Mouse (Mus musculus) hindbrain, postnatal 0 days (tissue): ENCODE results near the gene Hoxd11. TPM values are rescaled to one million over a fixed set of nuclear protein-coding genes. Genes with fewer than 3 reads are reported as not detected.

Source experiments
- ATAC-seq: fragments of 200-750 bp; cut with Nextera tagmentation; 2 replicates; pipeline ENCODE4 v1.8.0; 2017; ENCODE audit warnings: mild to moderate bottlenecking, moderate TSS enrichment, moderate library complexity
- DNase-seq: peaks from one replicate; pipeline ENCODE4 v3.0.0-alpha.2; 2015; ENCODE audit warnings: low spot score
- H3K27ac ChIP-seq: fragments of 300-500 bp; sonication (generic); 2 replicates; pipeline ENCODE4 v1.5.1; 2014; ENCODE audit warnings: mild to moderate bottlenecking
- H3K27me3 ChIP-seq: fragments of 300-500 bp; sonication (generic); 2 replicates; pipeline ENCODE4 v1.6.1; 2014; ENCODE audit warnings: low read length, mixed read lengths; ENCODE audit not compliant: insufficient read depth
- H3K36me3 ChIP-seq: fragments of 300-500 bp; sonication (generic); 2 replicates; pipeline ENCODE4 v1.6.1; 2014; ENCODE audit warnings: low read length, mixed read lengths; ENCODE audit not compliant: insufficient read depth
- H3K4me1 ChIP-seq: fragments of 300-500 bp; sonication (generic); 2 replicates; pipeline ENCODE4 v1.6.1; 2014; ENCODE audit warnings: antibody characterized with exemption, low read length, mixed read lengths; ENCODE audit not compliant: insufficient read depth
- H3K4me2 ChIP-seq: fragments of 300-500 bp; sonication (generic); 2 replicates; pipeline ENCODE4 v1.6.1; 2014; ENCODE audit warnings: low read depth, mild to moderate bottlenecking, low read length, moderate library complexity, mixed read lengths
- H3K4me3 ChIP-seq: fragments of 300-500 bp; sonication (generic); 2 replicates; pipeline ENCODE4 v1.5.1; 2014; ENCODE audit warnings: low read length
- H3K9ac ChIP-seq: fragments of 300-500 bp; sonication (generic); replicated peaks from 2 replicates; pipeline ENCODE4 v1.6.1; 2014; ENCODE audit warnings: mild to moderate bottlenecking, low read length, moderate library complexity, mixed read lengths
- H3K9me3 ChIP-seq: fragments of 300-500 bp; sonication (generic); 2 replicates; pipeline ENCODE4 v1.6.1; 2016; ENCODE audit warnings: low read length, mixed read lengths
- CTCF ChIP-seq: IDR thresholded peaks from 2 replicates; pipeline ENCODE4 v1.5.1; 2016; ENCODE audit warnings: antibody characterized with exemption, control low read depth, low read depth
- WGBS: fragments of 180-500 bp; shearing (Covaris S2); extraction: QIAGEN DNeasy Blood & Tissue Kit; methylation state at CpG from one replicate; pipeline ENCODE4 v1.1.7; 2014; 5-methylcytosine and 5-hydroxymethylcytosine counted together
- polyA plus RNA-seq: library from polyadenylated mRNA; unstranded; fragments of >200 nt; fragmentation: Nextera tagmentation; extraction: Ambion mirVana; gene quantifications from 2 replicates; pipeline ENCODE4 v1.2.1, GENCODE M21; 2015
- total RNA-seq: library from RNA; depleted of rRNA; stranded (reverse); fragments of >200 nt; gene quantifications from 2 replicates; pipeline ENCODE4 v1.2.3, GENCODE M21; 2014

Hoxd11 gene
- total and polyA plus RNA-seq, 2 experiments from 2014 or later: not detected

DNA sequence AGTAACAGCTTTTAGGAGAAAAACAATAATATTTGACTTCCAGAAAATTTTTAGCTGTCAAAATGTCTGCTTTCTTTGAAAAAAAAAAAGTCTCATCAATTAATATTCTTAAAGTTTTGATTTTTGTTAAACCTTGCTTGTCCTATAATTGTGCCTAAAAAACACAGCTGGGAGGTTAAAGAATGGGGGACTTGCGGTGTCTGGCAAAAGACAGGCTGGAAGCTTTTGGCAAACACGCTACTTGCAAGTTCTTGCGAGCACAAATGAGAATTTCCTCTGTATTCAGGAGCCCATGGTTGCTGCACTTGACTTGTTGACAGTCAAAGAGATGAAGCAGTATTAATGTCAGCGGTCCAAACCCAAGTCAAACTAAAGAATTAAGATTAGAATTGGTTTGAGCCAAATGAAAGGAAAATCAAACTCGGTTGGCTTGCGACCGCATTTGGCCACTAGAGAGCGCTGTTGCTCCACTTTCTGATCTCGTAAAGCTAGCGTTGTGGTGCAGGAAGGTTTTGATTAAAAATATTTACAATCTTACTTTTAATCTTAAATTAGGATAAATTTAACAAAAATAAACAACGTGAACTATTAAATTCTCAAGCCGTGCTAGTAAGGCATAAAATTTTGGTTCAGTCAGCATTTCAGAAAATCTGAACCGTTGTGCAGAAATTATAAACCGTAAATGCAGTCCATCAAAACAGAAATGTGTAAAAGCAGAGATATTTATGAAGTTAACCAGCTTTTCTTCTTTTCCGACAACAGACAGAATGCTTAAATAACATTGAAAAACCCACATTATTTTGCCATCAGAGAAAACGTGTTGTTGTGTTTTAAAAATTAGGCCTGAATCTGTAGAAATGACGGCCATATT is 22.8 kb downstream of the Hoxd11 start:
- ATAC-seq: no peak
- 11% methylated on average over 17 of the region's 17 CpGs for WGBS
- Histone ChIP-seq H3K27ac (no peak overlapping the region), H3K4me2 (no peak overlapping the region), H3K9me3 (no peaks in the 10 kb centered on the region), H3K4me3 (no peak overlapping the region), H3K9ac (no peak overlapping the region), H3K4me1 (no peaks in the 10 kb centered on the region), H3K36me3 (no peaks in the 10 kb centered on the region), H3K27me3 (peaks cover 89% of the 10 kb centered on the region)
- DNase-seq: peak; percentile 91
- TF ChIP-seq CTCF: peak; percentile 90

GRCm38 (mm10) chr2:74702820-74703219 is 23.5 kb downstream of the Hoxd11 start:
- H3K27me3 ChIP-seq: peaks cover 90% of the 10 kb centered on the region
- no peaks in the 10 kb centered on the region for H3K9me3 ChIP-seq
- no peak overlapping the region for H3K27ac ChIP-seq
- DNase-seq (no peak), ATAC-seq (no peak)
- TF ChIP-seq CTCF: no peak
- WGBS: 17% methylated on average over 6 of the region's 6 CpGs
- no peak overlapping the region for H3K4me3 ChIP-seq
- H3K4me1 ChIP-seq: no peaks in the 10 kb centered on the region
- H3K9ac ChIP-seq: no peak overlapping the region
- H3K4me2 ChIP-seq: no peak overlapping the region
- no peaks in the 10 kb centered on the region for H3K36me3 ChIP-seq

DNA sequence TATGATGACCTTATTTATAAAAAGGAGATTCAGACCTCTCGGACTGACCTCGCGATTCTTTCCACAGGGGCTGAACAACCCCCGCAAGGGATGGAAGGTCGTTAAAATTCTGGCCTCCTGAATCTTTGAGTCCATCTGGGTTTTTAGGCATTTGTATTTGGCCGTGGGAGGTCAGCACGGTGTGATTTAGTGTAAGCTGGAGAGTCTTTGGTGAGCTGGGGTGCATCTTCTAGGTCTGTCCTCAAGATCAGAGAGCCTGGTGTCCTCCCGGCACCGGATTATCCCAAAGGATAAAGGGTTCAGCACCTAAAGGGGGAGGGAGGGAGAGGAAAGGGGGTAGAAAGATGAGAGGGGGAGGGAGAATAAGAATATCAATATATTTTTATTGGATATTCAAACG is 24.0 kb downstream of the Hoxd11 start:
- no peak for ATAC-seq
- no peak overlapping the region for H3K4me3 ChIP-seq
- no peak overlapping the region for H3K4me2 ChIP-seq
- H3K4me1 ChIP-seq: no peaks in the 10 kb centered on the region
- no peaks in the 10 kb centered on the region for H3K36me3 ChIP-seq
- H3K27me3 ChIP-seq: peaks cover 89% of the 10 kb centered on the region
- WGBS: 6% methylated on average over 10 of the region's 10 CpGs
- no peak overlapping the region for H3K9ac ChIP-seq
- no peak overlapping the region for H3K27ac ChIP-seq
- no peak for DNase-seq
- H3K9me3 ChIP-seq: no peaks in the 10 kb centered on the region
- TF ChIP-seq CTCF: no peak

GRCm38 (mm10) chr2:74703720-74704392 is 24.5 kb downstream of the Hoxd11 start:
- Histone ChIP-seq H3K36me3 (no peaks in the 10 kb centered on the region), H3K27ac (no peak overlapping the region), H3K27me3 (peaks cover 92% of the 10 kb centered on the region), H3K4me2 (no peak overlapping the region), H3K9me3 (no peaks in the 10 kb centered on the region), H3K4me3 (no peak overlapping the region), H3K4me1 (no peaks in the 10 kb centered on the region), H3K9ac (no peak overlapping the region)
- ATAC-seq: no peak
- WGBS: 2% methylated on average over 26 of the region's 26 CpGs
- no peak for DNase-seq
- no peak for TF ChIP-seq CTCF

GRCm38 (mm10) chr2:74704393-74704998 is 25.1 kb downstream of the Hoxd11 start, which contains the start of gene Hoxd8:
Gene Hoxd8 (plus strand): TSS chr2:74704615.
- H3K27me3 ChIP-seq: peaks cover 92% of the 10 kb centered on the region
- TF ChIP-seq CTCF: no peak
- H3K36me3 ChIP-seq: no peaks in the 10 kb centered on the region
- no peak within 1 kb of the TSS for H3K9ac ChIP-seq
- WGBS: 2% methylated on average over 32 of the region's 52 CpGs
- no peaks in the 10 kb centered on the region for H3K9me3 ChIP-seq
- ATAC-seq: no peak; the same call in 1 of the 2 replicates
- H3K4me3 ChIP-seq: peak within 1 kb of the TSS; percentile 26
- no peak for DNase-seq
- peak within 1 kb of the TSS; percentile 48 for H3K4me2 ChIP-seq
- no peaks in the 10 kb centered on the region for H3K4me1 ChIP-seq
- H3K27ac ChIP-seq: no peak within 1 kb of the TSS

DNA sequence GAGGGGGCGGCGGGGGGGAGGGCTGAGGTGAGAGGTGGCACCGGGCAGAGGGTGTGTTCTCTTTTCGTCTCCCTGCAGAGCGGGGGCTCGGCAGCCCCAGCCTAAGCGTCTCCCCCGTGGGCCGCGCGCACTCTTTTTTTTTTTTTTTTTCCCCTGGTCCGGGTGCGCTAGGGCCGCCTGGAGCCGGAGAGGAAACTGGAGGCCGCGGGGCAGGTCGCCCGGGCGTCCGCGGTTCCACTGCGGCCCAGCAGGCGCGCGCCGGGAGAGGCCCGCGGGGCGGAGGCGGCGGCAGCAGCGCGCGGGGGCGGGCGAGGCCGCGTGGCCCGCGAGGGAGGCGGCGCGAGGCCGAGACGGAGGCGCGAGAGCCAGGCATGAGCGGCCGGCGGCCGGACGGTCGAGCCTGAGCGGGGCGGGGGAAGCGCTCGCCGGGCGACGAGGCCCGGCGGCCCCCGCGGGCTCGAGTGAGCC is 25.7 kb downstream of the Hoxd11 start:
- DNase-seq: no peak
- ATAC-seq: peak; percentile 28; the same call in 1 of the 2 replicates
- Histone ChIP-seq H3K9ac (no peak overlapping the region), H3K4me1 (no peaks in the 10 kb centered on the region), H3K9me3 (no peaks in the 10 kb centered on the region), H3K27ac (no peak overlapping the region), H3K27me3 (peaks cover 92% of the 10 kb centered on the region), H3K36me3 (no peaks in the 10 kb centered on the region), H3K4me3 (peak overlapping the region; percentile 26), H3K4me2 (peak overlapping the region; percentile 48)
- 6% methylated on average over 24 of the region's 66 CpGs for WGBS
- no peak for TF ChIP-seq CTCF
